Mouse (Mus musculus) CD4-positive, CD25-positive, alpha-beta regulatory T cell (primary cell): ENCODE data around the gene Gm11239. TPM values are rescaled to one million over a fixed set of nuclear protein-coding genes. Genes with fewer than 3 reads are reported as not detected.

Experiments used
- polyA plus RNA-seq: library from polyadenylated mRNA; unstranded; fragments of 100-300 nt; shearing (Covaris generic); gene quantifications from one replicate; pipeline ENCODE4 v1.2.1, GENCODE M21; 2017

Gm11239 gene
- polyA plus RNA-seq, result not detected

GRCm38 (mm10) chr4:73668054-73668453, at the start of gene Gm11239:
Gene Gm11239 (plus strand): TSS chr4:73668354.

GRCm38 (mm10) chr4:73622684-73623083, 45.5 kb upstream of the Gm11239 start, which contains the start of gene Gm11237:
Gene Gm11237 (plus strand): TSS chr4:73622984.

GRCm38 (mm10) chr4:73637821-73638220, 30.3 kb upstream of the Gm11239 start, which contains the start of gene Gm11236:
Gene Gm11236 (plus strand): TSS chr4:73638121.

GRCm38 (mm10) chr4:73683216-73683615, 15.1 kb downstream of the Gm11239 start, which contains the start of gene Gm428:
Gene Gm428 (plus strand): TSS chr4:73683516.

Other genes with a start within 250 kb of the Gm11239 start
- not detected for gene Gm11238, start 60.5 kb upstream of the Gm11239 start, polyA plus RNA-seq
- not detected for gene Gm11237, start 45.4 kb upstream of the Gm11239 start, polyA plus RNA-seq
- not detected for gene Gm11236, start 30.2 kb upstream of the Gm11239 start, polyA plus RNA-seq
- not detected for gene Gm428, start 15.2 kb downstream of the Gm11239 start, polyA plus RNA-seq
- gene Rasef, start 122.6 kb downstream of the Gm11239 start, polyA plus RNA-seq, result not detected
- gene Gm11758, start 207.9 kb downstream of the Gm11239 start, polyA plus RNA-seq, result not detected
- gene Gm11757, start 222.8 kb downstream of the Gm11239 start, polyA plus RNA-seq, result not detected
- gene Gm13871, start 237.6 kb downstream of the Gm11239 start, polyA plus RNA-seq, result not detected